In genomic region chr8:90876213-90876721, GRCm38 (mm10) we compare ENCODE assay signal across 8 mouse cellular contexts. TPM values are rescaled to one million over a fixed set of nuclear protein-coding genes. Genes with fewer than 3 reads are reported as not detected.
DNase-seq lines count a peak whose midpoint lies in the region; ATAC-seq lines count a peak whose summit lies in the region.

No protein-coding gene starts in this region.

- H3K4me2 ChIP-seq in embryonic facial prominence, embryonic 14.5 days (ENCODE audit: low read depth, low read length) = peak overlapping the region; percentile 85
- H3K4me2 ChIP-seq in limb, embryonic 15.5 days = peak overlapping the region; percentile 80
- H3K4me2 ChIP-seq in midbrain, embryonic 16.5 days (ENCODE audit: low read length) = peak overlapping the region; percentile 75
- peak overlapping the region; percentile 76 for H3K4me2 ChIP-seq in stomach, embryonic 14.5 days (replicated peaks; ENCODE audit: low read depth, low read length)

- peak; percentile 25 to 26 for DNase-seq in thymus, adult 18-20 months
- no peak for DNase-seq in thymus, postnatal 10 days (ENCODE audit: low spot score in 2 of 2)
- DNase-seq in embryonic facial prominence, embryonic 14.5 days (ENCODE audit: low spot score) = peak; percentile 83
- no peak for DNase-seq in heart, embryonic 10.5 days (ENCODE audit: low spot score)
- DNase-seq in kidney, adult 9 months = peak; percentile 48

- peaks cover 30% of the 10 kb centered on the region for H3K4me1 ChIP-seq in embryonic facial prominence, embryonic 14.5 days (ENCODE audit: control insufficient read depth, insufficient read depth, low read length)
- H3K4me1 ChIP-seq in heart, embryonic 10.5 days = peaks cover 22% of the 10 kb centered on the region
- peaks cover 24% of the 10 kb centered on the region for H3K4me1 ChIP-seq in limb, embryonic 15.5 days
- H3K4me1 ChIP-seq in midbrain, embryonic 16.5 days (ENCODE audit: control insufficient read depth, insufficient read depth, low read length) = peaks cover 22% of the 10 kb centered on the region
- peaks cover 19% of the 10 kb centered on the region for H3K4me1 ChIP-seq in stomach, embryonic 14.5 days (ENCODE audit: control insufficient read depth, insufficient read depth, low read length)

- H3K27me3 ChIP-seq in embryonic facial prominence, embryonic 14.5 days (replicated peaks; ENCODE audit: control insufficient read depth, insufficient read depth, low read length) = no peaks in the 10 kb centered on the region
- no peaks in the 10 kb centered on the region for H3K27me3 ChIP-seq in heart, embryonic 10.5 days (ENCODE audit: insufficient read depth, poor library complexity, severe bottlenecking)
- H3K27me3 ChIP-seq in limb, embryonic 15.5 days = no peaks in the 10 kb centered on the region
- H3K27me3 ChIP-seq in midbrain, embryonic 16.5 days (ENCODE audit: control insufficient read depth, insufficient read depth, low read depth, low read length) = no peaks in the 10 kb centered on the region
- no peaks in the 10 kb centered on the region for H3K27me3 ChIP-seq in stomach, embryonic 14.5 days (ENCODE audit: control insufficient read depth, insufficient read depth, low read length)

- H3K36me3 ChIP-seq in embryonic facial prominence, embryonic 14.5 days (ENCODE audit: control insufficient read depth, insufficient read depth, low read length) = peaks cover 4% of the 10 kb centered on the region; the same call in 1 of the 2 replicates
- no peaks in the 10 kb centered on the region for H3K36me3 ChIP-seq in heart, embryonic 10.5 days
- H3K36me3 ChIP-seq in limb, embryonic 15.5 days = no peaks in the 10 kb centered on the region
- no peaks in the 10 kb centered on the region for H3K36me3 ChIP-seq in midbrain, embryonic 16.5 days (ENCODE audit: control insufficient read depth, insufficient read depth, low read length)
- H3K36me3 ChIP-seq in stomach, embryonic 14.5 days (ENCODE audit: control insufficient read depth, insufficient read depth, low read length) = no peaks in the 10 kb centered on the region

- H3K9ac ChIP-seq in embryonic facial prominence, embryonic 14.5 days (ENCODE audit: low read depth, low read length) = peak overlapping the region; percentile 62
- H3K9ac ChIP-seq in limb, embryonic 15.5 days = 0 out of 2 replicates have a peak overlapping the region, but pooled peaks have one; percentile 38
- peak overlapping the region; percentile 73; the same call in 1 of the 2 replicates for H3K9ac ChIP-seq in midbrain, embryonic 16.5 days (ENCODE audit: low read depth, low read length)
- no peak overlapping the region for H3K9ac ChIP-seq in stomach, embryonic 14.5 days (replicated peaks; ENCODE audit: low read depth, low read length)

- H3K9me3 ChIP-seq in embryonic facial prominence, embryonic 14.5 days (ENCODE audit: control insufficient read depth, low read length) = no peaks in the 10 kb centered on the region
- no peaks in the 10 kb centered on the region for H3K9me3 ChIP-seq in heart, embryonic 10.5 days
- H3K9me3 ChIP-seq in limb, embryonic 15.5 days = no peaks in the 10 kb centered on the region
- H3K9me3 ChIP-seq in midbrain, embryonic 16.5 days (replicated peaks; ENCODE audit: control insufficient read depth, low read length, poor library complexity, severe bottlenecking) = no peaks in the 10 kb centered on the region
- no peaks in the 10 kb centered on the region for H3K9me3 ChIP-seq in stomach, embryonic 14.5 days (ENCODE audit: control insufficient read depth, low read depth, low read length)

- peak; percentile 69 for ATAC-seq in embryonic facial prominence, embryonic 14.5 days (ENCODE audit: low read depth)
- ATAC-seq in limb, embryonic 15.5 days (ENCODE audit: insufficient number of reproducible peaks, low FRiP score, low TSS enrichment, low read depth) = peak; percentile 13; the same call in 1 of the 2 replicates
- ATAC-seq in midbrain, embryonic 16.5 days = peak; percentile 50
- peak; percentile 54; the same call in 1 of the 2 replicates for ATAC-seq in stomach, embryonic 14.5 days (ENCODE audit: insufficient number of reproducible peaks, insufficient read depth, low FRiP score, low read depth)

- peak overlapping the region; percentile 91 for H3K27ac ChIP-seq in embryonic facial prominence, embryonic 14.5 days (replicated peaks; ENCODE audit: low read depth, low read length)
- peak overlapping the region; percentile 88 for H3K27ac ChIP-seq in heart, embryonic 10.5 days
- H3K27ac ChIP-seq in limb, embryonic 15.5 days = peak overlapping the region; percentile 90
- peak overlapping the region; percentile 79 for H3K27ac ChIP-seq in midbrain, embryonic 16.5 days (ENCODE audit: low read length)
- H3K27ac ChIP-seq in stomach, embryonic 14.5 days (ENCODE audit: low read length) = peak overlapping the region; percentile 81

- peak overlapping the region; percentile 45 for H3K4me3 ChIP-seq in embryonic facial prominence, embryonic 14.5 days (ENCODE audit: low read depth, low read length)
- peak overlapping the region; percentile 75 for H3K4me3 ChIP-seq in heart, embryonic 10.5 days
- H3K4me3 ChIP-seq in limb, embryonic 15.5 days = peak overlapping the region; percentile 51
- H3K4me3 ChIP-seq in midbrain, embryonic 16.5 days (ENCODE audit: low read depth, low read length) = no peak overlapping the region
- H3K4me3 ChIP-seq in stomach, embryonic 14.5 days (ENCODE audit: low read depth, low read length) = peak overlapping the region; percentile 40; the same call in 1 of the 2 replicates

- WGBS in embryonic facial prominence, embryonic 14.5 days = 3% methylated on average over 12 of the region's 12 CpGs
- 4% methylated on average over 12 of the region's 12 CpGs for WGBS in heart, embryonic 10.5 days
- WGBS in limb, embryonic 15.5 days = 6% methylated on average over 12 of the region's 12 CpGs
- 4% methylated on average over 12 of the region's 12 CpGs for WGBS in midbrain, embryonic 16.5 days
- WGBS in stomach, embryonic 14.5 days = 9% methylated on average over 12 of the region's 12 CpGs

RNA-seq across cellular contexts. Expression of gene Chd9, which starts 48.1 kb away (rescaled TPM):
- polyA plus RNA-seq in embryonic facial prominence, embryonic 14.5 days (2014; fragmentation: Nextera tagmentation; extraction: Ambion mirVana) = 114 and 123 TPM in 2 replicates
- 31.5 and 36.8 TPM in 2 replicates for polyA plus RNA-seq in heart, embryonic 10.5 days (2016; fragmentation: Nextera tagmentation; extraction: Ambion mirVana)
- polyA plus RNA-seq in limb, embryonic 15.5 days (2015; fragmentation: Nextera tagmentation; extraction: Ambion mirVana) = 127 and 128 TPM in 2 replicates
- 68.4 and 80.2 TPM in 2 replicates for polyA plus RNA-seq in midbrain, embryonic 16.5 days (2015; fragmentation: Nextera tagmentation; extraction: Ambion mirVana)
- 112 and 116 TPM in 2 replicates for polyA plus RNA-seq in stomach, embryonic 14.5 days (2014; fragmentation: Nextera tagmentation; extraction: Ambion mirVana)

RNA-seq across cellular contexts. Expression of gene Gm19935, which starts 59.1 kb away (rescaled TPM):
- polyA plus RNA-seq in embryonic facial prominence, embryonic 14.5 days (2014; fragmentation: Nextera tagmentation; extraction: Ambion mirVana) = 1.8 TPM in 1 of 2 replicates, not detected in the other
- not detected in 2 replicates for polyA plus RNA-seq in heart, embryonic 10.5 days (2016; fragmentation: Nextera tagmentation; extraction: Ambion mirVana)
- not detected in 2 replicates for polyA plus RNA-seq in limb, embryonic 15.5 days (2015; fragmentation: Nextera tagmentation; extraction: Ambion mirVana)
- 1.2 and 1.8 TPM in 2 replicates for polyA plus RNA-seq in midbrain, embryonic 16.5 days (2015; fragmentation: Nextera tagmentation; extraction: Ambion mirVana)
- polyA plus RNA-seq in stomach, embryonic 14.5 days (2014; fragmentation: Nextera tagmentation; extraction: Ambion mirVana) = not detected in 2 replicates

Comparison
In these comparisons a context has a peak if more than half of its experiments do, and no peak if none do; other contexts are left out.
1. DNase-seq: peak in thymus, adult 18-20 months (2 of 2), embryonic facial prominence, embryonic 14.5 days (single experiment) and kidney, adult 9 months (single experiment); none in thymus, postnatal 10 days (0 of 2) and heart, embryonic 10.5 days (single experiment).
2. ATAC-seq: peak in every context shown above with its lines; median percentile 69 in embryonic facial prominence, embryonic 14.5 days; 54 in stomach, embryonic 14.5 days; 50 in midbrain, embryonic 16.5 days; 13 in limb, embryonic 15.5 days.
3. Peak in every context shown above with its lines, with median percentiles within 50 percentile points of each other: H3K27ac ChIP-seq and H3K4me2 ChIP-seq.